Mouse (Mus musculus): Measurements from ENCODE around the gene Tob2. TPM values are rescaled to one million over a fixed set of nuclear protein-coding genes. Genes with fewer than 3 reads are reported as not detected.
A peak's percentile ranks its signal among the peaks of the same experiment; 100 is the strongest.

The Tob2 gene
- polyA plus RNA-seq, 1 experiment from 2014 or later: 26.0 TPM

DNA sequence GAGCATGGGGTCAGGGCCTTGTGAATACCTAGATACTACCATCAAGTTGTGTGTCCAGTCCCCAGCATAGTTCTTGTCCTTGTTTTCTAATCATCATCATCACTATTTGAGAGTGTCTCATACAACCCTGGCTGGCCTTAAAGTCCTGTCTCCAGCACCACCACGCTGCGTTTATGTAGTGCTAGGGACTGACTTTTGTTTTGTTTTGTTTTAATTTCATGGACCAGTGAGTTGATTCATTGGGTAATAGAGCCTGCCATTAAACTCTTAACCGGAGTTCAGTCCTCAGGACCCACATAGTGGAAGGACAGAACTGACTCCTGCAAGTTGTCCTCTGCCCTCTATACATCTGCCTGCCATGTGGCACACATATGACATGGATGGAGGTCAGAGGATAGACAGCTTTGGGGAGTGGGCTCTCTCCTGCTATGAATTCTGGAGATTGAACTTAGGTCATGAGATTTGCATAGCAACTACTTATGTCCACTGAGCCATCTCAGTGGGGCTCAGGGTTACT is 26.9 kb upstream of the Tob2 start:
- Histone ChIP-seq H3K9me3 (no peaks in the 10 kb centered on the region), H3K4me2 (replicated peaks) (no peak overlapping the region), H3K4me3 (no peak overlapping the region), H3K9ac (no peak overlapping the region), H3K27ac (no peak overlapping the region), H3K4me1 (no peaks in the 10 kb centered on the region), H3K27me3 (no peaks in the 10 kb centered on the region), H3K36me3 (peaks cover 30% of the 10 kb centered on the region)
- WGBS: 88% methylated on average over 3 of the region's 3 CpGs
- ATAC-seq (ENCODE audit: low FRiP score, low read depth): no peak

DNA sequence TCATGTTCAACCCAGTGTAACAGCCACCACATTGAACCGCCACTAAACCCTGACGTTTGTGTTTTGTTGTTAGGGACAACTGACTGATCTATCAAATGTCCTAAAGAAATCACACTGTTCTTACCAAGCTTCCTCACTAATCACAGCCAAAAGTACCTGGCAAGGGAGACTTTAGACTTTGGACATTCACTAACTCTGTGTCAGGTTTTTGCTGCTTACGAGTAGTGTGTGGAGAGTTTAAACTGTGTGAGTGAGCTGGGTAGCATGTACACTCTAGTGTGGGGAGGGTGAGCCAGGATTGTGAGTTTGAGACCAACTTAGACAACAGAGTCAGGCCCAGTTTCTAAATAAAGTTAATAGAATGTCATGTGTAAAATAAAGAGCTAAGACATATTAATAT is 23.8 kb upstream of the Tob2 start:
- no peaks in the 10 kb centered on the region for H3K4me1 ChIP-seq
- H3K9ac ChIP-seq: no peak overlapping the region
- ATAC-seq (ENCODE audit: low FRiP score, low read depth): no peak
- H3K27me3 ChIP-seq: no peaks in the 10 kb centered on the region
- 94% methylated on average over 3 of the region's 3 CpGs for WGBS
- peaks cover 7% of the 10 kb centered on the region; the same call in 1 of the 2 replicates for H3K36me3 ChIP-seq
- H3K4me3 ChIP-seq: no peak overlapping the region
- H3K9me3 ChIP-seq: no peaks in the 10 kb centered on the region
- H3K4me2 ChIP-seq (replicated peaks): no peak overlapping the region
- no peak overlapping the region for H3K27ac ChIP-seq

DNA sequence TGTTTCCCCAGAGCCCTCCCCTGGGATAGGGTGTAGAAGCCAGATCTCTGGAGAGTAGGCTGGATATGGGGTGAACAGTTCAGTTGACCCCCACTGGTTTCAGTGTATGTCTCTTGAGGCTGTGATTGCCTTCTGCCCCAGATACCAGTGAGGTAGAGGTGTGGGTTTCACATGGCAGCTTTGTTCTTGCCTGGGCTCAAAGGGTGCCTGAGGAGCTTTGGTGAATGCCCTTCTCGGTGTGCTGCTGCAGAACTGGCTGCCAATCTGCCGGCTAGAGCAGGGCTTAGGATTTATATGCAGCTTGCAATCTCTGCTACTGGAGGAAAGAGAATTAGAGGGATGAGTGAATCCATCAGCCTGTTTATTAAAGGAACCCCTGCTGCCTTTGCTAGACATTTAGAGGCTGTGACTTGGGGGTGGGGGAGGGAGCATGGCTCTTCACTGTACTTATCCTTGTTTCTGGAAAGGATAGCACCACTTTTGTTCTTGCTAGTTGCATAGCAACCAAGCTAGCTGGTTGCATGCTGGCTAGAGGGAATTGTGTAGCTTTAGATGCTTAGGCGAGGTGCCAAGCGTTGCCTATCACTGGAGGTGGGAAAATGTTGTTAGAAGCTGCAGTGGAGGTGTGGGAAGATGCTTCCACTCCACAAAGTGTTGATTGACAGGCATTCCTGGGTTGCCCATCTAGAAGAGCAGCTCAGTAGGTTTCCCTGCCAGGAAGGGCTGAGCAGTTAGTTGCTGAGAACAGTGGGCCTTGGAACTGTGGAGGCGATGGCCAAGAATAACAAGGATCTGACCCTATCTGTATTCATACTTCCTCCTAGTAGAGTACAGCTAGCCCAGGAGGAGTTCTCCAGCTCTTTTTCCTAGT is 21.2 kb upstream of the Tob2 start:
- Histone ChIP-seq H3K27ac (no peak overlapping the region), H3K4me2 (replicated peaks) (no peak overlapping the region), H3K9me3 (no peaks in the 10 kb centered on the region), H3K9ac (no peak overlapping the region; the same call in 1 of the 2 replicates), H3K4me1 (no peaks in the 10 kb centered on the region), H3K27me3 (no peaks in the 10 kb centered on the region), H3K4me3 (no peak overlapping the region), H3K36me3 (peaks cover 7% of the 10 kb centered on the region; the same call in 1 of the 2 replicates)
- ATAC-seq (ENCODE audit: low FRiP score, low read depth): no peak
- WGBS: 79% methylated on average over 5 of the region's 5 CpGs

DNA sequence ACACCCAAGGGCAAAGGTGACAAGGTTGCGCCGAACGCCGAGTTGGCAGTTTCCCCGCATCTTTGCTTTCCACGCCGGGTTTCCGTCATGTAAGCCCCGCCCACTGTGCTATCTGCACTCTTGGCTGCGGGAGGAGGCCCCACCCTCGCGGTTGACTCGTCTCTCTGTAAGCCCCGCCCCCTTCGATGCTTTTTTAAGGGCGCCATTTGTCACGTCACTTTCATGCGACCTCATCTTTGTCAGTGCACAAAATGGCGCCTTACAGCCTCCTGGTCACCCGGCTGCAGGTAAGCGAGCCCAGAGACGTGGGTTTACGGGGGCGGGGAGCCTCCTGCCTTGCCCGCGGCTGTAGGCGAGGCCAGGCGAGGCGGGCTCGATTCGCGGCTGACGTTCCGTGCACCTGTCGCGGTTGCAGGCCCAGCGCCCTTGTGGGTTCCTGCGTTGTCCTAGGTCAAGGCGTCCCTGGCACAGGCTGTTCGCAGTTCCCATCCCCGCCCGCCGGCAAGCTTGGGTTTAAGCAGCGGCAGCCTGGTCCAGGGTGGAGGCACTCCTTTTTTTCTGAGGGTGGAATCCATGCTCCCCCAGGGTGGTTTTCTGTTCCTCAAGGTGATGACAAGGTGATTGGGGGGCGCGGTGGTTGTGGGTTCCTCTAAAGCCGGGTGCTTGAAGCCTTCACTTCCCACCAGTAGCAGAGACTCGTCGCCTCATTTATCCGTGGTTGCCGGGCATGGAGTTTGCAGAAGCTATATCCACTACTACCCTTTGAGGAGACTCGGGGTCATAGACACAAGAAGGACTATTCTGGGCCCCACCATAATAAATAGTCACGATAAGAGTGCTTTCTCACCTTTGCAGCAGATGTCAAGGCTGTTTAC is 13.9 kb upstream of the Tob2 start, which contains the start of gene Aco2:
Gene Aco2 (plus strand): TSS at position 48 of the 875 bp plus-strand sequence.
- under 1% methylated on average over 53 of the region's 53 CpGs for WGBS
- peak; percentile 91 for ATAC-seq (ENCODE audit: low FRiP score, low read depth)
- peak within 1 kb of the TSS; percentile 86 for H3K9ac ChIP-seq

DNA sequence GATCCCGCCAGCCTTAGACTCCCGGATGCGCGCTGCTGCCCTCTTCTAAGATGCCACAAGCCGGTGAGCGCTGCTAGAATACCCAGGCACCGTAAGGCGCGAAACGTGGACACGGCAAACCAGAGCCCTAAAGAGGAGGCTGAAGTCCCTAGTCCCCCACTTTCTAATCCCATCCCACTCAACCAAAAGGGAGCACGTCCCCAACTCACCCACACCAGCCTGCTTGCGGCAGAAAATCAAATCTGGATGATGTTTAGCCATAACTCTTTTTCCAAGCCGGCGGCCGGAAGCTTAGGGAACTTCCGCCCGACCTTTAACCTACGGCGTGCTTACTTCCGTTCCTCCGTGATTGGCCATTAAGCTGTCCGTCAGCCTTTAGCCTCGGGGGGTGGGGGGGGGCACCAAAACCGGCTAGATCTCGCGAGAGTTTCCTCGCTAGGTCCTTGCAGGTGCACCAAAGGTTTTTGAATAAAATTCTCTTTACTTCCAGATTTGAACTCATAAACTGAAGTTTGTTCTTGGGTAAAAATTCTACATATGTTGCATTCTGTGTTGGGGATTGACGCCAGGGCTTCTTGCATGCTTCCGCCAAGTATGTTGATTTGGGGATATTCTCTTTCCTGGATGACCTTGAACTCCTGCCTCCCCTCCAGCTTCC is 13.1 kb upstream of the Tob2 start, which contains the start of gene Phf5a:
Gene Phf5a (minus strand): TSS at position 308 of the 658 bp plus-strand sequence.
- Histone ChIP-seq H3K9me3 (no peaks in the 10 kb centered on the region), H3K36me3 (peaks cover 41% of the 10 kb centered on the region), H3K27me3 (no peaks in the 10 kb centered on the region), H3K4me3 (peak within 1 kb of the TSS; percentile 97), H3K27ac (peak within 1 kb of the TSS; percentile 97), H3K4me2 (replicated peaks) (peak within 1 kb of the TSS; percentile 92), H3K4me1 (peaks cover 15% of the 10 kb centered on the region), H3K9ac (peak within 1 kb of the TSS; percentile 86)
- WGBS: under 1% methylated on average over 30 of the region's 30 CpGs
- peak; percentile 88 for ATAC-seq (ENCODE audit: low FRiP score, low read depth)

More for the DNA sequence above, 13.9 kb upstream of the Tob2 start, which contains the start of gene Aco2:
- Histone ChIP-seq H3K4me2 (replicated peaks) (peak within 1 kb of the TSS; percentile 92), H3K27ac (peak within 1 kb of the TSS; percentile 97), H3K9me3 (no peaks in the 10 kb centered on the region), H3K27me3 (no peaks in the 10 kb centered on the region), H3K4me1 (peaks cover 15% of the 10 kb centered on the region), H3K36me3 (peaks cover 33% of the 10 kb centered on the region), H3K4me3 (peak within 1 kb of the TSS; percentile 97)

DNA sequence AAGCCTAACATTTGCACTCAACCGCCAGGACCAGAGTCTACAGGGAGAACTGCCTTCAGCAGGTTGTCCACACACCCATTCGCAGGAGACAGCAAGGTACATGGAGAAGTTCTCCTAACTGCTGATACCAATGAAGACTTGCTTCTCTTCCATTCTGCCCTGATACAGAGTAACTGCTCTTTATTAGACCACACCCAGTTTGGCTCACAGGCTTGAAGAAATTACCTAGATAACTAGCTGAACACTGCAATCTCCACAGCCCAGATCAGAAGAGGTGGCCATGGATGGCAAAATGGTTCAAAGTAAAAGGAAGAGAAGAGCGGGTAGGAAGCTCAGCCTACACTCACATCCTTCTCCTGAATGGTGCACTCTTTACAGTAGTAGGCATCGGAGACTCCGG is 11.4 kb upstream of the Tob2 start:
- Histone ChIP-seq H3K27ac (no peak overlapping the region), H3K9me3 (no peaks in the 10 kb centered on the region), H3K4me3 (no peak overlapping the region; the same call in 1 of the 2 replicates), H3K27me3 (no peaks in the 10 kb centered on the region), H3K4me1 (peaks cover 15% of the 10 kb centered on the region), H3K9ac (no peak overlapping the region), H3K4me2 (replicated peaks) (no peak overlapping the region), H3K36me3 (peaks cover 58% of the 10 kb centered on the region)
- WGBS: 99% methylated on average over 5 of the region's 5 CpGs
- no peak for ATAC-seq (ENCODE audit: low FRiP score, low read depth)

DNA sequence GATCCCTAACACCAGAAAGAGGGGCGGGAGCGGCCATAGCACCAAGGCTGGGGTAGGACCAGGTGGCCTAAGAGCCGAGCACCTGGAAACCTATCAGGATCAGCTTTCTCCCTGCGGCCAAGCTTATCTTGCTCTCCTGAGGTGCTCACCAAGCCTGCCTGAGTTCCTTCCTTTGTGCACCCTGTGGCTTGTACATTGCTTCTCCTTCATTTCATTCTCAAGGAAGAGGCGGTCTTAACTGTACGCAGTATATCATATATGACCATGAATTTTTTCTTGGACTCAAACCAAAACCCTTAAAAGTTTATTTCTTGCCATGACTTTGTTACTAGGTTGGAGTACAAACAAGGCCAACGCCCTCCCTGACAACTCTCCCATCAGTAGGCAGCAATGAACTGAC is 5.6 kb upstream of the Tob2 start:
- Histone ChIP-seq H3K4me2 (replicated peaks) (no peak overlapping the region), H3K4me1 (peaks cover 5% of the 10 kb centered on the region; the same call in 1 of the 2 replicates), H3K4me3 (no peak overlapping the region), H3K9me3 (no peaks in the 10 kb centered on the region), H3K36me3 (peaks cover 54% of the 10 kb centered on the region), H3K27me3 (no peaks in the 10 kb centered on the region), H3K27ac (no peak overlapping the region), H3K9ac (no peak overlapping the region)
- 88% methylated on average over 7 of the region's 7 CpGs for WGBS
- no peak for ATAC-seq (ENCODE audit: low FRiP score, low read depth)

DNA sequence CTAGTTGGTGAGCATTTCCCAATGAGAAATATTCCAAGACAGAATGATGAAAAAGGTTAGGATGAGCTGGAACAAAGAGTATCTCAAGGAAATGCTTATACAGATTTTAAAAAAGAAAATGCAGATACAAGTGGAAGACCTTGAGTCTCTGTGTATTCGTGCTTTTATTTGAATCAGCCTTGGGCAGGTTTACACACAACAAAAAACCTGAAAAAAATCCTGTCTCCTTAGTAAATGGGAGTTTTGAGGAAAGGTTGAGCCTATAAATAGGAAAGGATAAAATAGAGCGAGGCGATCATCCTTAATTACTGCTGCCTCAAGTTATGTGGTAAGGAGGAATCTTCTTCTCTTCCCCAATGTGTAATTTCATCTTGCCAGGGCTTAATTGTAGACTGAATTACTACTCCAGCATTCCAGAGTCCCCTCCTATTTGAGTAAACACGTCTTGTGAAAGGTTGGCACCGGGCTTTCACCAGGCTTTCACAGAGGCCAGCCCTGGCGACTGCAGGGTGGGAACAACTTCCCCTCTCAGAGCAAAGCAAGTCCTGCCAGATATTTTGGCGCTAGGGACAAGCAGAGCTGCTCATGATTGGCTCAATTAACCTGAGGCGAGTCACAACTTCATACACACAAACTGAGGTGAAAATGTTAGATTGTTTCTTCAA is 2.0 kb upstream of the Tob2 start:
- peaks cover 9% of the 10 kb centered on the region; the same call in 1 of the 2 replicates for H3K4me1 ChIP-seq
- 40% methylated on average over 8 of the region's 8 CpGs for WGBS
- no peak for ATAC-seq (ENCODE audit: low FRiP score, low read depth)
- H3K9ac ChIP-seq: no peak overlapping the region
- peaks cover 18% of the 10 kb centered on the region for H3K36me3 ChIP-seq
- peak overlapping the region; percentile 69; the same call in 1 of the 2 replicates for H3K27ac ChIP-seq
- H3K4me3 ChIP-seq: peak overlapping the region; percentile 15
- no peaks in the 10 kb centered on the region for H3K9me3 ChIP-seq
- no peaks in the 10 kb centered on the region for H3K27me3 ChIP-seq
- H3K4me2 ChIP-seq (replicated peaks): peak overlapping the region; percentile 96

DNA sequence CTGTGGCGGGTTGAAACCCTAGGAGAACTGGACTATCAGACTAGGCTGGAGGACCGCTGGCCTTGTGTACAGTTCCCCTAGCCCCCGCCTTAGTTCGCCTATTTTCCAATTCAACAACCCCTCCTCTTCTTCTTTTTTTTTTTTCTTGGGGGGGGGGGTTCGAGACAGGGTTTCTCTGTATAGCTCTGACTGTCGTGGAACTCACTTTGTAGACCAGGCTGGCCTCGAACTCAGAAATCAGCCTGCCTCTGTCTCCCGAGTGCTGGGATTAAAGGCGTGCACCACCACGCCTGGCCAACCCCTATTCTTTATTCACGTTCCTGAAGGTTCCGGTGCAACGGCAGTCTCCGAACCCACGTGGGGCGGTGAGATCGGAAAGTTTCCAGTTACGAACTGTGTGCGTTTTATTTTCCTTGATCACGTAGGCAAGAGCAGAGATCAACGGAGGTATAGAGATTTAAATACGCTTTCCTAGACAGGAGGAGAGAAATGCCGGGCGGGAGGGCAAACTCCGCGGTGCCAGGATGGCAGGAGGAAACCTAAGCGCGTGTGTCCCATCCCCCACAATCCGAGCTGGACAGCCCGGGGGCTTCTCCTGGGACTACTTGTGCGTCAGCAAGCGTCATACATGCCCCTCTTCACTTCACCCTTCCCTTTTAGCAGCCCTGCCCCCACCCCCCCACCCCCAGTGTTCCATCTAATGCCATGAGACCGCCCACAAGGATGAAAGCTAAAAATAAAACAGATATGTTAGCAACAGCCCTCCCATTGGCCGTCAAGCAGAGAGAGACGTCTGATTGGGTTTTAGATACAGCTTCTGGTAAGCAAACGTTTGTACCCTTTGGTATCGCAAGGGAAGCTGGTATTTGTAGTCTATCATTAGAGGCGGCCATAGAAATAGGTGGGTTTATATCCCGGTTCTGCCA is 997 bp upstream of the Tob2 start:
- ATAC-seq (ENCODE audit: low FRiP score, low read depth): peak; percentile 86
- H3K9me3 ChIP-seq: no peaks in the 10 kb centered on the region
- H3K27me3 ChIP-seq: no peaks in the 10 kb centered on the region
- peaks cover 17% of the 10 kb centered on the region for H3K4me1 ChIP-seq
- H3K4me3 ChIP-seq: peak overlapping the region; percentile 91
- WGBS: under 1% methylated on average over 39 of the region's 39 CpGs
- H3K9ac ChIP-seq: peak overlapping the region; percentile 96
- H3K4me2 ChIP-seq (replicated peaks): peak overlapping the region; percentile 96
- peaks cover 11% of the 10 kb centered on the region for H3K36me3 ChIP-seq
- peak overlapping the region; percentile 95 for H3K27ac ChIP-seq

DNA sequence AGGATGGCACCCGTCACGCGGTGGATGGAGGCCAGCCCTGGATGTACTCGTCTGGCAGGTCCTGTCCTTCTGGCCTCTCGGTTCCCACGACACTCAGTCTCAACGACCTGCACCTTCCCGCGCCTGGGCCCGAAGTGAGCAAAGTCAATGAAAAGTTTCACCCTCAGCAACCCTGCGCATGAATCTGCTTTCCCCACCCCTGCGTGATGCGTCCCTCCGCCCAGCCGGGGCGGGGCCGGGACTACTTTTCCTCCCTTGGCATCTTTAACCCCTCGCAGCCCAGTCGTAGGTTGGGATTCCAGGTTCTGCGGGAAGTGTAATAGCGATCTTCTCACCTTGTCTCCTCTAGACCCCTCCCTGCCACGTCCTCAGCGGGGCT is 469 bp downstream of the Tob2 start:
- Histone ChIP-seq H3K9ac (peak overlapping the region; percentile 96), H3K9me3 (no peaks in the 10 kb centered on the region), H3K4me3 (peak overlapping the region; percentile 91), H3K27ac (peak overlapping the region; percentile 95), H3K4me1 (peaks cover 18% of the 10 kb centered on the region), H3K27me3 (no peaks in the 10 kb centered on the region), H3K4me2 (replicated peaks) (peak overlapping the region; percentile 96), H3K36me3 (peaks cover 9% of the 10 kb centered on the region; the same call in 1 of the 2 replicates)
- ATAC-seq (ENCODE audit: low FRiP score, low read depth): peak; percentile 33; the same call in 1 of the 2 replicates
- 0% methylated on average over 23 of the region's 23 CpGs for WGBS

Measured in limb, embryonic 13.5 days (tissue).